Mouse (Mus musculus) thymus, adult 2 months (tissue): Measurements from ENCODE around the gene Parp3.

Source experiments
- CTCF ChIP-seq: fragments of 200-500 bp; IDR thresholded peaks from 2 replicates; pipeline ENCODE4 v1.5.1; 2012; ENCODE audit warnings: mild to moderate bottlenecking, control low read depth, low read length, moderate library complexity, borderline replicate concordance; ENCODE audit not compliant: control insufficient read depth, poor library complexity, insufficient read depth; ENCODE audit errors: extremely low read depth
- POLR2A ChIP-seq: fragments of 200-500 bp; IDR thresholded peaks from 2 replicates; pipeline ENCODE4 v1.6.1; 2012; ENCODE audit warnings: mild to moderate bottlenecking, low read length, control low read depth, moderate library complexity; ENCODE audit not compliant: control insufficient read depth, poor library complexity, insufficient read depth; ENCODE audit errors: extremely low read depth

- TF ChIP-seq CTCF (no peak), POLR2A (no peak)
These were observed 43.4 kb downstream of the Parp3 start for GRCm38 (mm10) chr9:106433389-106433788.
